Mouse (Mus musculus) cerebellum, postnatal 25 days (tissue): ENCODE data around the gene Prdm16.
A peak's percentile ranks its signal among the peaks of the same experiment; 100 is the strongest.

Source experiments
- DNase-seq, 2 experiments: peaks; one replicate each; pipeline ENCODE4 v3.0.0; 2021; ENCODE audit warnings: mixed read lengths in 2 of 2

The Prdm16 gene

DNA sequence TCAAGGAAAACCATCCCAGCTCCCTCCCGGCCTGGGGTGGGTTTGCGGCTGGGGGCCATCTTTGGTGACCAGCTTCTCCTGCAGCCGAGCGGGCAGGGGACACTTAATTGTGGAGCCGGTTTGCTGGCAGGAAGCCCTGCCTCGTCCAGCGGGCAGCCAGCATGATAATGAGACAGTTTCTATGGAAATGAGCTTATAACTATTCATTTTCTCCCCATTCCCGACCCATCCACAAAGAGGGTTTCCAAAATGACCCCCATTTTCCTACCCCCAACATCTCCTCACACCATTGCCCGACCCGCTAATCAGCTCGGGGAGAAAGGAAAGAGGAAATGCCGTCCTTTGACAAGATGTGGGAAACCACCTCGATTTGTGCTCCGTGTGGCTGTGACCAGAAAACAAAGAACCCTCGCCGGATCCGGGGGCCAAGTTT lies 86.7 kb downstream of the Prdm16 start:
- peak; percentile 19 to 40 for DNase-seq

GRCm38 (mm10) chr4:154549497-154549896 lies 87.2 kb downstream of the Prdm16 start:
- DNase-seq = no peak

GRCm38 (mm10) chr4:154547176-154547855 lies 89.4 kb downstream of the Prdm16 start:
- DNase-seq = no peak

DNA sequence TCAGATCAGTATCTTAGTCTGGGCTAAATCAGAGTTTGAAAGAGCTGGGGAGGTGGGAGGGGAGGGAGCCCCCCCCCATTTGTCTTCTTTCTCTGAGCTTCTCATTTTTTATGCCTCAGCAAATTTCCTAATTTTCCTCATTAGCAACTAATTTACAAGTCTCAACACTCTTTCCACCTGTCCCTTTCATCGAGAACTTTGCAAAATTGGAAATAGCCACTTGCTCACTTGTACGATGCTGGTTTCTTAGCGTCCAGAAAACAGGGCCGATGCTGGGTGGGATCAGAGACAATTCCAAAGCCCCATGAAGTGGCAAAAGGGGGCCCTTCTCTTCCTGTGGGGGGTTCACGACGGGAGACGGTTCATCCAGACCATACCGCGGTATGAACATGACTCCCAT lies 91.4 kb downstream of the Prdm16 start:
- no peak for DNase-seq

- no peak for DNase-seq
Measured at GRCm38 (mm10) chr4:154543921-154544320, 92.8 kb downstream of the Prdm16 start.

DNA sequence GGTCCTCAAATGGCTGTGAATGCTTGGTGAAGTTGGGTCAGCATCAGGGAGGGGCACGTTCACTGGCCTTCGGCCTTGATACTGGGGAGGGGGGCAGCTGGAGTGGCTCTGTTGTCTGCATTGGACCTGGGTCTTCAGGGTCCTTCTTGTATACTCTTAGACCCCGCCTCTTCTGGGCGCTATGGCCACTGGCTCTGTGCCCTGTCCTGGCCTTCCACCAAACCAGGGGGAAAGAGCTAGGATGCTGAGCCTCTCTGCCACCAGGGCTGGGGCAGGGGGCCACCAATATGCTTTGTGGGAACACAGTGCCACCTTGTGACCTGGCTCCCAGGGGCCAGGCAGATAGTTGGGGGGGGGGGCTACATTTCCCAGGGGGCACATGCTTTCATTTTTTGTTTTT lies 93.5 kb downstream of the Prdm16 start:
- DNase-seq = no peak

DNA sequence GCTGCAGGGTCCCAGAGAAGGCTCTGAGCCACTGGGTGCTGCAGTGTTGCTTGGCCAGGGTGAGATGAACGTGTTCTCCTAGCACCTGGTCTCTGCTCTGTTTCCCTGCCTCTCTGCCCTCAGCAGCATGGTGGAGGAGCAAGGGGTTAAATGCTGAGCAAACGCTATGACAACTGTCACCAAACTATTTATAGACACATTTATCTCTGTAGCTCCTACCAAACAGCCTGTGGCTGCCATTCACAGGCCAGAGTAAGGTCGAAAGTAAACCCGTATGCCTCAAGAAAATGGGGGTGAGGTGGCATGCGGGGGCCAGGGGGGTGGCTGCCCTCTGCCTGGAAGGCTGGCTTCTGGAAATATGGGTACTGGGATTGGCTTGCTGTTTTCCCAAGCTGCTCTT lies 94.1 kb downstream of the Prdm16 start:
- DNase-seq = no peak

- no peak for DNase-seq
Measured at GRCm38 (mm10) chr4:154541632-154542276, 94.9 kb downstream of the Prdm16 start.

- DNase-seq = no peak
Measured at GRCm38 (mm10) chr4:154540671-154541070, 96.0 kb downstream of the Prdm16 start.

DNA sequence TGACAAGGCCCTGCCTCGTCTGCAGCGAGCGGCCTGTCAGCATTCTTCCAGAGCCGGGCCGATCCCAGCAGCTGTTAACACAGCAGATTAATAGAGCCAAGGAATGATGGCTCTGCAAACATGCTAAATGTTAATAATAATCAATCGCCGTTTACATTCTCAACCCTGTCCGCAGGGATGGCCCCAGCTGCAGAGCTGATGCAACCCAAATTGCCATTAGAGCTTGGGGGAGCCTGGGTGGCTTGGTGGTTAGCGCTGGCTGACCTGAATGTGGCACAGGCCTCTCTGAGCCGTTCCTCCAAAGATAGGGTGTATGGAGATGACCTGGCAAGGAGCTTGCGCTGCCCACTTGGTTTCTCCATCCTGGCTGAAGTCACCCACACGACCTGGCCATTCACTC lies 97.0 kb downstream of the Prdm16 start:
- DNase-seq = no peak

DNA sequence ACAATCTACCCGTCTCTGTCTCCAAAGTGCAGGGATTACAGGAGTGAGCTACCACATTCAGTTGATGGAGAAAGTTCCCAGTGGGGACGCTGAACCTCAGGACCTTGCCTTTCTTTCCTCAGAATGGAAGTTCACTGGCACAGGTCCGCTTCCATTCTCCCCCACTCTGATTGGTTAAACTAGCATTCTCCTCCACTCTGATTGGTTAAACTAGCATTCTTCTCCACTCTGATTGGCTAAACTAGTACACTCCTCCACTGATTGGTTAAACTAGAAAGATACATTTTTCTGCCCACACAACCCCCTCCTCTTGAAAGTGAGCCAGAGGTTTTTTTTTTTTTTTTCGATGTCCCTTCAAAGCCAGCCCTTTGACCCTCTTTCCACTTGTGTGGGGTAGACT lies 97.9 kb downstream of the Prdm16 start:
- DNase-seq = no peak

- DNase-seq = no peak
Measured at GRCm38 (mm10) chr4:154536110-154536509, 100.6 kb downstream of the Prdm16 start.

GRCm38 (mm10) chr4:154531368-154531767 lies 105.3 kb downstream of the Prdm16 start:
- DNase-seq = no peak

DNA sequence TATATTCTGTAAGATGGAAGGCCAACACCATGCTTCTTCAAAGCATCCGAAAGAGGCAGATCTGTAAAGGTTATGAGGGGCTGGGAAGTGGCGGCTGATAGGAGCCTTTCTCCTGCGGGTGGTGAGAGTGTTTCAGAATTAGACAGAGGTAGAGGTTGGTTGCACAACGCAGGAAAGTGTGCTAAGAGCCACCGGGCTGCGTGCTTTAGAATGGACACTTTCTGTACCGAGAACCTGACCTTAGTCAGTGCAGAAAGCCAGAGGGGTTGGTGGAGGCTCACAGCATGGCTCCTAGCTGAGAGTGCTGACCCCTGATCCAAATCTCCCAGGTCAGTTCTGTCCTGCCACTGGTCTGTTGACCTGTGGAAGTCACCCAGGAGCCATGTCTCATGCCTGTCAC lies 106.3 kb downstream of the Prdm16 start:
- no peak for DNase-seq

DNA sequence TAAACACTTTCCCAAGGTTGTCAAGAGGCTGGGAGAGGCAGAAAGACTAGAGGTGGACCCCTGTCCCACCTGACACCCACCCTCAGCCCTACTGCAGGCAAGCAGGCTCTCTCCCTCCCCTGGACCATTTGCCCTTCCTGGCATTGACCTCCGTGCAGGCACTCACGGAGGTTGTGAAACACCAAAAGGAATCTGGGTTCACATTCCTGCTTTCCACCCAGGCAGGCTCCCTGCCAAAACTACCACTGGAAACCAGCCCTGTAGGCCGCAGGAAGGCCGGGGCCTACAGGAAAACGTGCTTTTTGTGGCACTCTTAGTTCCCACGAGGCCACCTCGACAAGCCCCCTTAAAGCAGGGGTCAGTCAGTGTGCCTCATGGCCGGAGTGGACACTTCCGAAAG lies 109.2 kb downstream of the Prdm16 start:
- DNase-seq = no peak

DNA sequence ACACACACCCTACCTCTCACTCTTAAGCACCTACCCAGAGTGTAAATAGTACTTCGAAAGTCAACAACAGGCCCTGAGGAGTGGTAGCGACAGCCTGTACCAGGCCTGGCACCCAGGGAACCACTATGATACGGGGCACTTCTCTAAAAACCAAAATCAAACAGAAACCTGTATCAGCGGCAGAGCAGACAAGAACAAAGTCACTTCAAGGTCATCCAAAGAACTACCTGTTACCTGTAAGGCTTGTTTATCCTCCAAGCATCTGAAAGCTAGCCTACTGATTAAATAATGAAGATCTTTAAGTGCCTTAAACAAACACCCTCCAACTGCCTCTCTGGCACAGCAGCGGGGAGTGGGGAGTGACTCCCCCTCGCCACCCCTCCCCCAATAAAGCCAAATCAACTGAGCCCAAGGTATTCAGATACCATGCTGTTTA lies 110.3 kb downstream of the Prdm16 start:
- no peak for DNase-seq

DNA sequence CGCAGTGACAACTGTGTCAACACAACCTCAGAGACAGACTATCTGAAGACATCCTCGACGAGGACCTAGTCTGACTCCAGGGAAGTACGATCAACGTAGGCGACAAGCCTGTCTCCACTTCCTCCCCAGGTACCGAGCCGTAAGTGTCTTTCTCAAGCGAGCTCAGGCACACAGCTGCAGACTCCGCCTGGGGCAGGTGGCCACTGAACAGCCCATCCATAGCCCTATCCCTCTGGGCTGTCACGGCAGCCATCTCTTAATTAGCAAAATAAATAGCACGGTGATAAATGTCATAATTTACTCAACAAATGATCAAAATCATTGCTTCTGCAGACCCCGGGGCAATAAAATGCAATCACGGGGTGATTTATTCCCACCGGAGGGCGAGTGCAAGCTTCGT lies 112.8 kb downstream of the Prdm16 start:
- DNase-seq = no peak

- no peak for DNase-seq
Measured at GRCm38 (mm10) chr4:154521881-154522676, 114.6 kb downstream of the Prdm16 start.

- DNase-seq = no peak
Measured at GRCm38 (mm10) chr4:154519470-154520037, 117.1 kb downstream of the Prdm16 start.

GRCm38 (mm10) chr4:154517991-154518390 lies 118.7 kb downstream of the Prdm16 start:
- DNase-seq = no peak

DNA sequence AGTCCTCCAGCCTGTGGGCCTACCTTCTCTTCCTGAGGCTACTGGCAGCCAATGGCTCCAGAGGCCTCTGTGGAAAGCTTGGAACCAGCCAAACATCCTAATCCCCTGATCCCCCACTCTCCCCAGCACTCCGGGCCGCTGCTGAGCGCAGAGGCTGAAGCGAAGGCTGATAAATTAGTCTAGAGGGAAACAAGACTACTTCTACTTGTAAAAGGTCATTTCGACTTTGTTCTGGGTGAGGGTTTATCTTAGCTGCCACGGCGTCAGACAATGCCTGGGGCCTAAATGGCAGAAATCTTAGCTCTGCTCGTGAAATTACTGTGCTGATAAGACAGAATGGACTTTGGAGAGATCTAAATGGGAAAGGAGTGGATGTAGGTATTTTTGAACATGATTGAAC lies 120.2 kb downstream of the Prdm16 start:
- no peak for DNase-seq

DNA sequence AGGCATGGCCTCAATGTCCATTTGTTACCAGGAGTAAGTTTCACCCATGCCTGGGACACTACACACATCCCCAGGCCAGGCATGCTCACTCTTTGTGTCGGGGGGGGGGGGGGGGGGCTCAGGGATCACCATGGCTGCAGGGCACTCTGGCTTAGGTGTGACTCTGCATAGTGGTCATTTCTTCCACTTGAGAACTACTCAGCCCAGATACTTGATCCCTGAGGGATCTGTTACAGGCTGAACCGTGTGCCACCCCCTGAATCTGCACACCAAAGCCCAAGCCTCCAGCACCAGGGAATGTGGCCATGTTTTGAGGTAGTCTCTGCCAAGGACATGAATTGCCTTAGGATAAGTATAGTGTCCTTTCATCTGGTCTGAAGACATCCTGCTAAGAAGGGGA lies 123.0 kb downstream of the Prdm16 start:
- no peak for DNase-seq

DNA sequence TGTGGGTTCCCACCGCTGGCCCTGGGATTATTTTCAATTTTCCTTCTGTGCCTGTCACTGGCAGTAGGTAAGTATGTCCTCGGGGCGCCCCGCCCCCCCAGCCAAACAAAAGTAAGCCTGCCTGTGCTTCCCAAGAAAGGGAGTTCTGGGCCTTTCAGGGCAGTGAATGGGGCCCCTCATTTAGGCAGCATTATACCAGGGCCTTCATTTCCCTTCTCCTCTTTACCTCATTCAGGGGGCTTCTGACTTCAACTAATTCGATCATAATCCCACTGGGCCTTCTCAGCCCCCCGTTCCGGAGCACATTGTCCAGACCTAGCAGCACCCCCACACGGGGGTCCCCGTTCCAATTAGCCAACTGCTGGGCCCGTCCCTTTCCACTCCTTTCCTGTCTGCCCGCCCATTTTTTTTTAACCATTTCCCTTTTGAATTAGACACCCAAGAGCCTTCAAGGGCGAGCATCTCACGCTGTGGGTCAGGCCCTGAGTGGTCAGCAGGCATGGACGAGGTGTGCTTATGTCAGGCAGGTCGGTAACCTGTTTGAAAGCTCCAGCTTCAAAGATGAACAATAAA lies 124.1 kb downstream of the Prdm16 start:
- DNase-seq = no peak
